8 mouse cellular contexts compared by ENCODE assay signal in the genomic region with DNA sequence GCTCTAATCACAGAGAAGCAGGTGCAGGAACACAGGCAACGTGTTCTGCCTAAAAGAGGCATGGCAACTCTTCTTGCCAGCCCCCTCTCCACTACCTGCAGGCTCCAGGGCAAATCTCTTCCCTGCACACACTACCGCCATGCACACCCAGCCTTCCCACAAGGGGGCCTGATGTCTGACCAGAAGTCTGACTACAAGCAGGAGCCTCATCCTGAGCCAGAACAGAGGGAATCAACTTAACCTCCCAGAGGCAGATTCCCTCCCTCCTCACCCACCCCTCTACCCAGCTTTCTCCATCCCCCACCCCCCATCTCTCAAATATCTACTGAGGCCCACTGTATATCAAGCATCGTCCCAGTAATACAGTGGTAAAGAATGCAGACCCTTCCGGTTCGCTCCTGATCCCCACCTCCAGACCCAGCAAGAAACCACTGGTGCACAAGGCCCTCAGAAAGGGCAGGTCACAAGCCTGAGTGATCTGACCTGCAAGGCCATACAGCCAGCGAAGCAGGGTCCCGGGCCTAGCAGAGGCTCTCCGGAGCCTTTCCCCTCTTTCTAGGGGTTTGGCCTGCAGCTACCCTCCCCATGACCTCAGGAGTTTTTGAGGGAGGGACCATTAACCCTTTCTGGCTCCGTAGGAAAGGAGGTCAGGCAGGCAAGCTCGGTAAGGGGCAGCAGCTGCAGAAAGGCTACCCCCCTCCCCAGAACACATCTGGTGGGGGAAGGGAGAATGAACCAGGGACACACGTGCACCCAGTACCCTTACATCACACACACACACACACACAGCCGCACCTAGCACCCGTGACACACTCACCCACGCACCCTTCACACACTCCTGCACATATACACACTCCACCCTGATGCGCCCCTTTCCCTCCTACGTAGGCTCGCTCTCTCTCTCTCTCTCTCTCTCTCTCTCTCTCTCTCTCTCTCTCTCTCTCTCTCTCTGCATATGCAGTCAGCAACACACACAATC. TPM values are rescaled to one million over a fixed set of nuclear protein-coding genes. Genes with fewer than 3 reads are reported as not detected.
A peak's percentile ranks its signal among the peaks of the same experiment; 100 is the strongest.
DNase-seq lines count a peak whose midpoint lies in the region; ATAC-seq lines count a peak whose summit lies in the region.

No protein-coding gene starts in this region.

- peaks cover 56% of the 10 kb centered on the region for H3K27me3 ChIP-seq in heart, embryonic 11.5 days (ENCODE audit: control insufficient read depth, insufficient read depth, low read length)
- peaks cover 31% of the 10 kb centered on the region for H3K27me3 ChIP-seq in forebrain, embryonic 15.5 days

- intact Hi-C loops in heart, postnatal 14 days (cut with DNase I) = no loop called here
- intact Hi-C loops in left cerebral cortex, postnatal 4 days (cut with DNase I) = loop anchor here (10.0 kb wide), 1 partner anchor 97 kb away; a partner anchor contains a TSS
- intact Hi-C loops in gastrocnemius, postnatal 14 days (cut with DNase I; ENCODE audit: low total_unique reads) = no loop called here

- no peaks in the 10 kb centered on the region for H3K9me3 ChIP-seq in heart, embryonic 11.5 days (replicated peaks; ENCODE audit: control insufficient read depth, low read length)
- H3K9me3 ChIP-seq in forebrain, embryonic 15.5 days = no peaks in the 10 kb centered on the region

- peaks cover 18% of the 10 kb centered on the region for H3K4me1 ChIP-seq in heart, embryonic 11.5 days (ENCODE audit: control insufficient read depth, insufficient read depth, low read length)
- peaks cover 9% of the 10 kb centered on the region; the same call in 1 of the 2 replicates for H3K4me1 ChIP-seq in forebrain, embryonic 15.5 days

- H3K4me2 ChIP-seq in heart, embryonic 11.5 days = peak overlapping the region; percentile 96
- peak overlapping the region; percentile 88 for H3K4me2 ChIP-seq in forebrain, embryonic 15.5 days (replicated peaks)

- ATAC-seq in heart, embryonic 11.5 days (replicated peaks; ENCODE audit: insufficient number of reproducible peaks, low FRiP score, low TSS enrichment) = peak; percentile 37; the same call in 1 of the 2 replicates
- peak; percentile 77 for ATAC-seq in forebrain, embryonic 15.5 days (replicated peaks)
- ATAC-seq in megakaryocyte-erythroid progenitor cell, adult 5-6 weeks (replicated peaks; ENCODE audit: low FRiP score, low TSS enrichment, poor library complexity, severe bottlenecking) = peak; percentile 8; the same call in 1 of the 2 replicates
- no peak for ATAC-seq in inflammation-experienced regulatory T-cells, adult 6 months

- peak overlapping the region; percentile 64 for H3K4me3 ChIP-seq in heart, embryonic 11.5 days (ENCODE audit: low read depth, low read length)
- H3K4me3 ChIP-seq in forebrain, embryonic 15.5 days = peak overlapping the region; percentile 63

- no peak overlapping the region for H3K27ac ChIP-seq in heart, embryonic 11.5 days (ENCODE audit: low read depth, low read length)
- H3K27ac ChIP-seq in forebrain, embryonic 15.5 days (replicated peaks) = peak overlapping the region; percentile 87

- H3K36me3 ChIP-seq in heart, embryonic 11.5 days (ENCODE audit: control insufficient read depth, insufficient read depth, low read length) = no peaks in the 10 kb centered on the region
- H3K36me3 ChIP-seq in forebrain, embryonic 15.5 days = no peaks in the 10 kb centered on the region

- 19% methylated on average over 16 of the region's 17 CpGs for WGBS in heart, embryonic 11.5 days (ENCODE audit: insufficient replicate concordance)
- 18% methylated on average over 16 of the region's 17 CpGs for WGBS in forebrain, embryonic 15.5 days

- DNase-seq in heart, postnatal 14 days = no peak
- DNase-seq in ES-CJ7 (ENCODE audit: low read depth, low spot score) = peak; percentile 57
- no peak for DNase-seq in left cerebral cortex, postnatal 4 days
- DNase-seq in gastrocnemius, postnatal 14 days = no peak

- H3K9ac ChIP-seq in heart, embryonic 11.5 days (ENCODE audit: low read depth, low read length) = no peak overlapping the region; the same call in 1 of the 2 replicates
- H3K9ac ChIP-seq in forebrain, embryonic 15.5 days (replicated peaks) = peak overlapping the region; percentile 20; the same call in 1 of the 2 replicates

RNA-seq across cellular contexts. Expression of a gene that starts 1.2 kb away (rescaled TPM):
- polyA plus RNA-seq in heart, embryonic 11.5 days (2014; fragmentation: Nextera tagmentation; extraction: Ambion mirVana) = 1.6 and 1.8 TPM in 2 replicates
- 1 to 10 TPM; 4.2 to 4.7 TPM for total RNA-seq in heart, postnatal 14 days (2021)
- polyA plus RNA-seq in forebrain, embryonic 15.5 days (2015; fragmentation: Nextera tagmentation; extraction: Ambion mirVana) = 4.5 and 4.7 TPM in 2 replicates
- total RNA-seq in megakaryocyte-erythroid progenitor cell, adult 5-6 weeks (2014; fragmentation: Nextera tagmentation) = not detected in 2 replicates
- not detected in 2 replicates for total RNA-seq in megakaryocyte-erythroid progenitor cell, adult 5-6 weeks (2017)
- not detected for polyA plus RNA-seq in inflammation-experienced regulatory T-cells, adult 6 months (2017; shearing (Covaris generic))
- 10 to 100 TPM; 15.1 to 19.1 TPM for total RNA-seq in left cerebral cortex, postnatal 4 days (2021)
- under 1 TPM; 0.64 to 0.88 TPM for total RNA-seq in gastrocnemius, postnatal 14 days (2021)

RNA-seq across cellular contexts. Expression of a gene that starts 13.4 kb away (rescaled TPM):
- polyA plus RNA-seq in heart, embryonic 11.5 days (2014; fragmentation: Nextera tagmentation; extraction: Ambion mirVana) = 39.9 and 43.0 TPM in 2 replicates
- total RNA-seq in heart, postnatal 14 days (2021) = 10 to 100 TPM; 19.5 to 21.0 TPM
- polyA plus RNA-seq in forebrain, embryonic 15.5 days (2015; fragmentation: Nextera tagmentation; extraction: Ambion mirVana) = 41.4 and 41.6 TPM in 2 replicates
- total RNA-seq in megakaryocyte-erythroid progenitor cell, adult 5-6 weeks (2014; fragmentation: Nextera tagmentation) = 70.5 and 81.2 TPM in 2 replicates
- total RNA-seq in megakaryocyte-erythroid progenitor cell, adult 5-6 weeks (2017) = 63.8 and 71.0 TPM in 2 replicates
- 10 to 100 TPM; 51.7 to 58.2 (median 54.8) TPM for polyA plus RNA-seq in inflammation-experienced regulatory T-cells, adult 6 months (2017; shearing (Covaris generic))
- total RNA-seq in left cerebral cortex, postnatal 4 days (2021) = 10 to 100 TPM; 44.5 to 51.7 TPM
- total RNA-seq in gastrocnemius, postnatal 14 days (2021) = 10 to 100 TPM; 13.6 to 13.8 TPM

RNA-seq across cellular contexts. Expression of a gene that starts 38.0 kb away (rescaled TPM):
- 34.3 and 40.4 TPM in 2 replicates for polyA plus RNA-seq in heart, embryonic 11.5 days (2014; fragmentation: Nextera tagmentation; extraction: Ambion mirVana)
- 10 to 100 TPM; 25.2 to 27.0 TPM for total RNA-seq in heart, postnatal 14 days (2021)
- 54.5 and 57.3 TPM in 2 replicates for polyA plus RNA-seq in forebrain, embryonic 15.5 days (2015; fragmentation: Nextera tagmentation; extraction: Ambion mirVana)
- total RNA-seq in megakaryocyte-erythroid progenitor cell, adult 5-6 weeks (2014; fragmentation: Nextera tagmentation) = 35.5 and 56.9 TPM in 2 replicates
- 16.8 and 19.5 TPM in 2 replicates for total RNA-seq in megakaryocyte-erythroid progenitor cell, adult 5-6 weeks (2017)
- polyA plus RNA-seq in inflammation-experienced regulatory T-cells, adult 6 months (2017; shearing (Covaris generic)) = 10 to 100 TPM; 10.7 to 21.0 (median 14.8) TPM
- total RNA-seq in left cerebral cortex, postnatal 4 days (2021) = 10 to 100 TPM; 92.7 to 96.6 TPM
- 10 to 100 TPM; 20.2 to 23.8 TPM for total RNA-seq in gastrocnemius, postnatal 14 days (2021)
